Mouse (Mus musculus) intestine, embryonic 16.5 days (tissue): ENCODE measurements around the gene Fam102b. TPM values are rescaled to one million over a fixed set of nuclear protein-coding genes. Genes with fewer than 3 reads are reported as not detected.

Experiments
- ATAC-seq: fragments of 200-750 bp; cut with Nextera tagmentation; 2 replicates; pipeline ENCODE4 v1.8.0; 2017; ENCODE audit warnings: moderate TSS enrichment, moderate library complexity
- H3K27ac ChIP-seq: fragments of 300-500 bp; sonication (generic); 2 replicates; pipeline ENCODE4 v1.5.1; 2014; ENCODE audit warnings: mild to moderate bottlenecking, low read length
- H3K27me3 ChIP-seq: fragments of 300-500 bp; sonication (generic); replicated peaks from 2 replicates; pipeline ENCODE4 v1.6.1; 2014; ENCODE audit warnings: low read length, control low read depth, mixed read lengths; ENCODE audit not compliant: control insufficient read depth, insufficient read depth
- H3K36me3 ChIP-seq: fragments of 300-500 bp; sonication (generic); 2 replicates; pipeline ENCODE4 v1.6.1; 2014; ENCODE audit warnings: low read length, control low read depth; ENCODE audit not compliant: control insufficient read depth, insufficient read depth
- H3K4me1 ChIP-seq: fragments of 300-500 bp; sonication (generic); 2 replicates; pipeline ENCODE4 v1.6.1; 2014; ENCODE audit warnings: low read length, control low read depth, mixed read lengths; ENCODE audit not compliant: control insufficient read depth, insufficient read depth
- H3K4me2 ChIP-seq: fragments of 300-500 bp; sonication (generic); 2 replicates; pipeline ENCODE4 v1.6.1; 2014; ENCODE audit warnings: low read depth, low read length, control low read depth
- H3K4me3 ChIP-seq: fragments of 300-500 bp; sonication (generic); 2 replicates; pipeline ENCODE4 v1.5.1; 2014; ENCODE audit warnings: mild to moderate bottlenecking, low read length
- H3K9ac ChIP-seq: fragments of 300-500 bp; sonication (generic); 2 replicates; pipeline ENCODE4 v1.6.1; 2014; ENCODE audit warnings: low read depth, low read length
- H3K9me3 ChIP-seq: fragments of 300-500 bp; sonication (generic); 2 replicates; pipeline ENCODE4 v1.6.1; 2016; ENCODE audit warnings: low read length, control low read depth; ENCODE audit not compliant: control insufficient read depth
- WGBS: fragments of 180-500 bp; shearing (Covaris S2); extraction: QIAGEN DNeasy Blood & Tissue Kit; methylation state at CpG from one replicate; pipeline ENCODE4 v1.1.7; 2014; 5-methylcytosine and 5-hydroxymethylcytosine counted together
- polyA plus RNA-seq: library from polyadenylated mRNA; unstranded; fragments of >200 nt; fragmentation: Nextera tagmentation; extraction: Ambion mirVana; gene quantifications from 2 replicates; pipeline ENCODE4 v1.2.1, GENCODE M21; 2015

The Fam102b gene
- polyA plus RNA-seq, 1 experiment from 2014 or later: 4.2 TPM

DNA sequence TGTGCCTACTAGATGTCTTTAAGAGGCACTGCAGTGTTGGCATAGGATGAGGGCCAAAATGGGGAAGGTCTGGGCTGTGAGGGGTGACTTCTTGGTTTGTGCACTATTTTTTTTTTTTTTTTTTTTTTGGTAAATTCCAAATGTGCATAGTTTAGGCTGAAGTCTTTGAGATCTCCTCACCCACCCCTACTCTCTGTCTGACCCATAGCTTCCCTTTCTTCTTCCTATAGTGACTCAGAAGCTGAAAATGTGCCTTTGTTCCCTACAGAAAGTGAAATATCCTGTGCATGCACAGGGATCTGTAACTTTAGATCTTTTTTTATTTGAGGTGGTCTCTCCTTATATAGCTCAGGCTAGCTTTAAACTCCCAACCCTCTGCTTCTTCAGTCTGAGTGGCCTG, 69.4 kb downstream of the Fam102b start:
- H3K27me3 ChIP-seq: no peaks in the 10 kb centered on the region
- no peak overlapping the region for H3K4me3 ChIP-seq
- ATAC-seq: no peak
- no peaks in the 10 kb centered on the region for H3K9me3 ChIP-seq
- no peak overlapping the region for H3K27ac ChIP-seq
- peaks cover 4% of the 10 kb centered on the region; the same call in 1 of the 2 replicates for H3K4me1 ChIP-seq
- H3K4me2 ChIP-seq: no peak overlapping the region
- H3K9ac ChIP-seq: no peak overlapping the region
- no peaks in the 10 kb centered on the region for H3K36me3 ChIP-seq

GRCm38 (mm10) chr3:108940996-108941395, 86.4 kb downstream of the Fam102b start:
- no peaks in the 10 kb centered on the region for H3K36me3 ChIP-seq
- no peak overlapping the region for H3K9ac ChIP-seq
- ATAC-seq: no peak
- H3K4me3 ChIP-seq: no peak overlapping the region
- H3K27me3 ChIP-seq: no peaks in the 10 kb centered on the region
- H3K4me2 ChIP-seq: no peak overlapping the region
- 86% methylated on average over 10 of the region's 10 CpGs for WGBS
- H3K4me1 ChIP-seq: no peaks in the 10 kb centered on the region
- no peaks in the 10 kb centered on the region for H3K9me3 ChIP-seq
- no peak overlapping the region for H3K27ac ChIP-seq

DNA sequence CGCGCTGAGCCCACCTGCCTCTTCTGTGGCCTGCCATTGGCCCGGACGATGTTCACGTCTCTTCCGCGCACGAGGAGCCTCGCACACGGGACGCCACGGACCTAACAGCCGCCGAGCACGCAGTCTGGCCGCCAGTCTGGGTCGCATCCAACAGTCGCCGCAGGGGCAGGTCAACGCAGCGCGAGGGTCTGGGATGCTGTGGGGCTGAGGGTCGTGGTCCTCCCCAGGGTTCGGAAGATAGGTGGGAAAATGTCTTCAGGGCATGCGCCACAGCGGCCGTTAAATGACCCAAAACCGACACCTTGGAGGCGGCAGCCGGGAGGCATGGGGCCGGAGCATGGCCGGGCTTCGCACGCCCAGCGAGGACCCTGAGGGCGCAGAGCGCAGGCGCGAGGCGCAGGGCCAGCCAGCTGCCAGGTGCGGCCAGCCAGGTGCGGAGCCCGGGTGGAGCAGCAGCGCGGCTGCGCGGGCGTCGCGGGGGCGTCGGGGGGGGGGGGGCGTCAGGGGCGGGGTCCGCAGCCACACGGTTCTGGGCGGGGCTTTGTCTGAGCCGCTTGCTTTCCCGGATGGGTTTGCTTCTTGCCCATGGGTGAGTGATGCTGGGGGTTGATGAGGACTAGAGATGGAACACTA, 87.3 kb downstream of the Fam102b start, which contains the start of gene Gm9857:
Gm9857 (minus strand) TSS at position 445 of the 633 bp plus-strand sequence.
- no peaks in the 10 kb centered on the region for H3K9me3 ChIP-seq
- H3K36me3 ChIP-seq: no peaks in the 10 kb centered on the region
- H3K4me2 ChIP-seq: peak within 1 kb of the TSS; percentile 65
- no peaks in the 10 kb centered on the region for H3K4me1 ChIP-seq
- H3K27me3 ChIP-seq: no peaks in the 10 kb centered on the region
- peak within 1 kb of the TSS; percentile 44 for H3K4me3 ChIP-seq
- ATAC-seq: peak; percentile 67
- 51% methylated on average over 50 of the region's 59 CpGs for WGBS
- no peak within 1 kb of the TSS for H3K27ac ChIP-seq
- H3K9ac ChIP-seq: peak within 1 kb of the TSS; percentile 57

DNA sequence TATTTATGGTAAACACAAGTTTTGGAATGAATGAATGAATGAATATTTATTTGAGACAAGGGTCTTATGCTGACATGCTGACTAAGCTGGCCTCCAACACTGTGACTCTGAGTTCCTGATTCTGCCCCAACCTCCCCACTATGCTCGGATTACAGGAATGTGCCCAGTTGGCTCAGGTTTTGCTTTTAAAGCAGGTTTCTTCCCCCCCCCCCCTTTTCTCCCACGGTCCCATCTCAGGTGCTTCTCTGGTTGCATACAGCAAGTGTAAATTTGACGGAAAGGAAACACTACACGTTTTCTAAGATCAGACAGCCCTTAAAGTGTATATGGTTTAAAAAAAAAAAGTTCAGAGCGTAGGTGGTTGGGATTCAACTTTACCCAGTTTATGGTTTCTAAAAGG, 87.8 kb downstream of the Fam102b start, which contains the start of gene Henmt1:
Henmt1 (plus strand) TSS at position 301 of the 400 bp plus-strand sequence.
- H3K4me1 ChIP-seq: no peaks in the 10 kb centered on the region
- WGBS: 84% methylated on average over 5 of the region's 5 CpGs
- no peaks in the 10 kb centered on the region for H3K36me3 ChIP-seq
- peak within 1 kb of the TSS; percentile 65 for H3K4me2 ChIP-seq
- no peak for ATAC-seq
- peak within 1 kb of the TSS; percentile 57 for H3K9ac ChIP-seq
- no peaks in the 10 kb centered on the region for H3K27me3 ChIP-seq
- no peak within 1 kb of the TSS for H3K27ac ChIP-seq
- H3K4me3 ChIP-seq: peak within 1 kb of the TSS; percentile 44
- H3K9me3 ChIP-seq: no peaks in the 10 kb centered on the region

DNA sequence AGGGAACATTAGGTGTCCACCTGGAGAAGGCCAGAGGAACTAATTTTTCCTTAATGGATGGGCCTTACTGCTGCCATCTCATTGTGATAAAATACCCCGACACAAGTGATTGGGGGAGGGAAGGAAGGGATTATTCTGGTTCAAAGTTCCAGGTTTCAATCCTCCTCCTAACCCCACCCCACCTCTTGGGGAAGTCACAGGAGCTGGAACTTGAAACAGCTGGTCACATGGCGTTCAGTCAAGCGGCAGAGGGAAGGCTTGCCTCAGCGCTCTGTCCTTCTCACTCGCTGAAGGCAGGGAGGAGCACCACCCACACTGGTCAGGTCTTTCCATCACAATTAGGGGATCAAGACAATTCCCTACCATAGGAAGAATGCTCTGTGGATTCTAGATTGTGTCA, 88.7 kb downstream of the Fam102b start:
- 91% methylated on average over 5 of the region's 5 CpGs for WGBS
- no peak for ATAC-seq

GRCm38 (mm10) chr3:108933557-108933956, 93.8 kb downstream of the Fam102b start:
- Histone ChIP-seq H3K27ac (no peak overlapping the region), H3K4me3 (no peak overlapping the region), H3K9ac (no peak overlapping the region), H3K4me1 (no peaks in the 10 kb centered on the region), H3K9me3 (peaks cover 3% of the 10 kb centered on the region; the same call in 1 of the 2 replicates), H3K27me3 (no peaks in the 10 kb centered on the region), H3K4me2 (no peak overlapping the region), H3K36me3 (no peaks in the 10 kb centered on the region)
- WGBS: 95% methylated on average over 6 of the region's 6 CpGs
- no peak for ATAC-seq

More for the DNA sequence above, 88.7 kb downstream of the Fam102b start:
- no peaks in the 10 kb centered on the region for H3K36me3 ChIP-seq
- H3K9ac ChIP-seq: no peak overlapping the region
- H3K27ac ChIP-seq: no peak overlapping the region
- no peak overlapping the region for H3K4me2 ChIP-seq
- H3K4me1 ChIP-seq: no peaks in the 10 kb centered on the region
- H3K4me3 ChIP-seq: no peak overlapping the region
- no peaks in the 10 kb centered on the region for H3K27me3 ChIP-seq
- no peaks in the 10 kb centered on the region for H3K9me3 ChIP-seq

DNA sequence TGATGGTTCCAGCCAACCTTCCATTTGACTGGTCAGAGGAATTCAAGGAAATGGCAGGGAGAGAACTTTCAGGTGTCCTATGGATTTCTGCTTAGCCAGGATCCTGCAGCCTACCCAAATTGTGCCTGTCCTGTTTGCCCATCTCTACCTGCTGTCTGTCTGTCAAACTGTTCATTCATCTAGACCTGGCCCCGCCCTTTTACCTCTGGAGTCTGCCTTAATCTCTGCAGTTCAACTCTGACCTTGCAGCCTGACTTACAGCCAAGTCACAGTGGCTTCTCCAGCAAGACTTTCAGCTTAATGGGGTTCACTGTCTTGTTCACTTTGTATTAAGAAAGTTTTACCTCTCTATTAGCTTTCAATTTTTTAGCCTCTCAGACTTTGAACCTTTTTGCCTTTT, 101.1 kb downstream of the Fam102b start:
- Histone ChIP-seq H3K36me3 (no peaks in the 10 kb centered on the region), H3K4me1 (no peaks in the 10 kb centered on the region), H3K27ac (no peak overlapping the region), H3K27me3 (no peaks in the 10 kb centered on the region), H3K4me2 (no peak overlapping the region), H3K9ac (no peak overlapping the region), H3K9me3 (peaks cover 3% of the 10 kb centered on the region; the same call in 1 of the 2 replicates), H3K4me3 (no peak overlapping the region)
- WGBS: 63% methylated on average over 1 of the region's 1 CpGs
- peak; percentile 54 for ATAC-seq

DNA sequence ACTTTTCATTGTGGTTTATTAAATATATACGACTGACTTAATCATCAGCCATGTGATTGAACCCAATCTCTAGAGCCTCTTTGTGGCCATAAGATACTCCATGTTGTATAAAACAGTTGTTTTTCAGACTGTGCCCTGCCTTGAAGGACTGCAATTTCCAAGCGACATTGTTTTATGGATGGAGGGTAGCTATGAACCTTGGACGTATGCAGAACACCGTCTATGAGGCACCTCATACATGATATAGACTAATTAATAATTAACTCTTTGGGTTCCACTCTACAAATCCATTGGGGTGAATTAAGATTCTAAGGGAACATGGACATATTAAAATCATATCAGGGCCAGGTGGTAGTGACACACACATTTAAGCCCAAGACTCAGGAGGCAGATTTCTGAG, 101.7 kb downstream of the Fam102b start:
- Histone ChIP-seq H3K4me2 (no peak overlapping the region), H3K27me3 (no peaks in the 10 kb centered on the region), H3K27ac (peak overlapping the region; percentile 16; the same call in 1 of the 2 replicates), H3K36me3 (no peaks in the 10 kb centered on the region), H3K4me3 (no peak overlapping the region), H3K9ac (no peak overlapping the region), H3K4me1 (no peaks in the 10 kb centered on the region), H3K9me3 (peaks cover 3% of the 10 kb centered on the region; the same call in 1 of the 2 replicates)
- ATAC-seq: peak; percentile 71
- WGBS: 63% methylated on average over 4 of the region's 4 CpGs

DNA sequence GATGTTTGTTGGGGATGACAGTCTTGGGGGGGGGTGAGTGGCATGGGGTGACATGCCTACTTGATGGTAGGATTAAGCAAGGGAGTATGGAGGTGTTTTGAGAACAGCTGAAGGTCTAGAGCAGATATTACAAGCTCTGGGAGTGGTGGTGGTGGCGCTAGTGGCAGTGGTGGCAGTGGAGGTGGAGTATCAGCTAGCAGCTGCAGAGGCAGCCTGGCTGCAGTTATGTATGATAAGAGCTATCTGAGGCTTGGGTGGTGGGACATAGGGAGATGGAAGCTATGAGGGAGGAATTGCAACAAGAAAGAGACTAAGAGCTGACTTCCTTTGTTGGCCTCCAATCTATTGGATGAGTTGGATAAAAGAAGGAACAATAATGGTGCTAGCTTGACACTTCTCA, 105.6 kb downstream of the Fam102b start:
- no peak for ATAC-seq

More for the DNA sequence above, 105.6 kb downstream of the Fam102b start:
- H3K9me3 ChIP-seq: no peaks in the 10 kb centered on the region
- H3K27me3 ChIP-seq: no peaks in the 10 kb centered on the region
- no peak overlapping the region for H3K9ac ChIP-seq
- no peak overlapping the region for H3K4me3 ChIP-seq
- H3K4me2 ChIP-seq: no peak overlapping the region
- H3K4me1 ChIP-seq: no peaks in the 10 kb centered on the region
- 91% methylated on average over 1 of the region's 1 CpGs for WGBS
- H3K36me3 ChIP-seq: no peaks in the 10 kb centered on the region
- H3K27ac ChIP-seq: no peak overlapping the region
